Mouse (Mus musculus) liver, postnatal 0 days (tissue): ENCODE results near the gene Ptcra.

Experiments used
- CTCF ChIP-seq: sonication (generic); IDR thresholded peaks from 2 replicates; pipeline ENCODE4 v1.5.1; 2016; ENCODE audit warnings: antibody characterized with exemption, low read depth
- EP300 ChIP-seq: IDR thresholded peaks from 2 replicates; pipeline ENCODE4 v1.6.1; 2016; ENCODE audit warnings: antibody characterized with exemption, low read depth, mild to moderate bottlenecking

- TF ChIP-seq CTCF (no peak), EP300 (no peak)
These were observed 4.8 kb downstream of the Ptcra start for GRCm38 (mm10) chr17:46758753-46759152.
